Mouse (Mus musculus): ENCODE measurements around the gene Zfp160. TPM values are rescaled to one million over a fixed set of nuclear protein-coding genes. Genes with fewer than 3 reads are reported as not detected.
"Not testable (repeated sequence)": the region's sequence is repeated elsewhere in the genome, so short reads cannot be mapped to it uniquely, and the experiment has no call there.

The Zfp160 gene
- polyA plus RNA-seq, 1 experiment = 1.5 TPM

DNA sequence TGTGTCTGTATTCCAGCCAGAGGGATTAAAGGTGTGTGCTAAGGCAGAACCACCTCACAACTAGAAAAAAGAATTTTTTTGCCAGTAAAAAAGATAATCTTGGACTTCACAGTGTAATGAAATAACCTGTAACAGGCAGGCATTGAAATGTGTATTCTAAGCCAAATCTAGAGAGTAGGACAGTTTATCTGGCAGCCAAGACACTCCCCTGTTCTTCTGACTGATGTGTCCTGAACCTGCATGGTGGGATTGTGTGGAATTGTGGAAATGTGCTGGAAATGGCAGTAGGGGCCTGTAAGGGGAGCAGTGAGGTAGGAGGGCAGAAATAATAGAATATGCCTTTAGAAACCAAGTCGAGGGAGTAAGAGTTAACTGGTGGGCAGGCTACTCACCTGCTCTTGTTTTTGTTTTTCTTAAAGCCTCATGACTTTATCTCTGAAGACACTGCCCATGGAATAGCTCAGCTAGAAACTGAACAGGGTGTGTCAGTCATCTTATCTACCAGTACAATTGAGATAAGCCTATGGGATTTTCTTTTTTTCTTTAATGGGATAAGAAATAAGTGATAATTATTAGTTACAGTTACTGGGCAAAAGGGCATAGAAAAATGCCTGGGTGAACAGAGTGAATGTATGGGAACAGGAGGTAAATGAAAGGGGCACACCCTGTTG lies 9.8 kb downstream of the Zfp160 start:
- peaks cover 18% of the 10 kb centered on the region for H3K36me3 ChIP-seq (ENCODE audit: control insufficient read depth, insufficient read depth, low read length)
- no peak overlapping the region for H3K4me3 ChIP-seq (ENCODE audit: extremely low read depth, insufficient read depth, insufficient read length)
- H3K27me3 ChIP-seq (ENCODE audit: control insufficient read depth, insufficient read depth, low read length) = no peaks in the 10 kb centered on the region
- no peak overlapping the region for H3K27ac ChIP-seq (ENCODE audit: insufficient read depth, low read length)
- no peak for DNase-seq (ENCODE audit: low read depth in 1 of 2, low spot score in 2 of 2)
- no peaks in the 10 kb centered on the region for H3K4me1 ChIP-seq (ENCODE audit: control insufficient read depth, insufficient read depth, insufficient read length)
- TF ChIP-seq POLR2A (IDR thresholded peaks at IDR 0.05; ENCODE audit: low read depth, low read length) = no peak
- no peak for TF ChIP-seq CTCF (IDR thresholded peaks at IDR 0.05; ENCODE audit: extremely low read depth, insufficient read depth, insufficient read length, insufficient replicate concordance)
- WGBS = 88% methylated on average over 1 of the region's 1 CpGs

DNA sequence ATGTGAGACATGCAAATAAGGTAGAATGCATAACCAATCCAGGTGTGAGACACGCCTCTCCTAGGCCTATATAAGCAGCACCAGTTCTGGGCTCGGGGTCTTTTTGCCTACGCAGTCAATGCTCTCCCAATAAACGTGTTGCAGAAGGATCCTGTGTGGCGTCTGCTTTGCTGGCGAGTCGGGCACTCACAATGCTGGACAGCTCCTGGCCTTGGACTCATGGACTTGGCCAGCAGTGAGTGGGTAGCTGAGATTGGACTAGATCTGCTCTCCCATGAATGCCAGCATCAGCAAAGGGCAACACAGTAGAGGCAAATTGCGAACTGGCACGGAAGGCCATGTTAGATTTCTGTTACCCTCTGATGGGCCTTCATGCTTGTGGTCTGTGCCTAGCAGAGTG lies 39.3 kb downstream of the Zfp160 start:
- DNase-seq (ENCODE audit: low read depth in 1 of 2, low spot score in 2 of 2); H3K36me3 ChIP-seq (ENCODE audit: control insufficient read depth, insufficient read depth, low read length); H3K4me1 ChIP-seq (ENCODE audit: control insufficient read depth, insufficient read depth, insufficient read length); H3K27ac ChIP-seq (ENCODE audit: insufficient read depth, low read length); H3K4me3 ChIP-seq (ENCODE audit: extremely low read depth, insufficient read depth, insufficient read length); H3K27me3 ChIP-seq (ENCODE audit: control insufficient read depth, insufficient read depth, low read length): not testable (repeated sequence)
- WGBS = 90% methylated on average over 9 of the region's 9 CpGs

DNA sequence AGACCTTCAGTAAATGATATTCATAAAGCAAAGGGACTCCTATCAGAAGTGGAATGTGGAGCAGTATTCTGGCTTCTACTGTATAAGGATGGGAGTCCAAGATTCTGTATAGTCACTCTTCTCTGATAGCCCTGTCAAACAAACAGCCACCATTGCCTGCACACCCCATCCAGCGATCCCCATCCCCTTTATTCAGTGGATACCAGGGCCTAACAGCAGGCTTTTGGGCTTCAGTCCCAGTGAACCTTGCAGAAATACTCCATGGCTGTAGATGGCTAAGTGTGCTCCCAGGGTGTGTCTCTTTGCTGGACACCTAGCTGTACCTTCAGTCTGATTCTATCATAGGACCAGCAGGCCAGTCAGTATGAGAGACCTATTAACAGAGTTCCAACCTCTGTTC lies 42.2 kb downstream of the Zfp160 start:
- Histone ChIP-seq H3K4me1 (ENCODE audit: control insufficient read depth, insufficient read depth, insufficient read length) (no peaks in the 10 kb centered on the region), H3K27me3 (ENCODE audit: control insufficient read depth, insufficient read depth, low read length) (no peaks in the 10 kb centered on the region), H3K27ac (ENCODE audit: insufficient read depth, low read length) (no peak overlapping the region), H3K36me3 (ENCODE audit: control insufficient read depth, insufficient read depth, low read length) (no peaks in the 10 kb centered on the region), H3K4me3 (ENCODE audit: extremely low read depth, insufficient read depth, insufficient read length) (no peak overlapping the region)
- DNase-seq (ENCODE audit: low read depth in 1 of 2, low spot score in 2 of 2) = no peak
- no peak for TF ChIP-seq POLR2A (IDR thresholded peaks at IDR 0.05; ENCODE audit: low read depth, low read length)
- no peak for TF ChIP-seq CTCF (IDR thresholded peaks at IDR 0.05; ENCODE audit: extremely low read depth, insufficient read depth, insufficient read length, insufficient replicate concordance)
- 82% methylated on average over 1 of the region's 1 CpGs for WGBS

DNA sequence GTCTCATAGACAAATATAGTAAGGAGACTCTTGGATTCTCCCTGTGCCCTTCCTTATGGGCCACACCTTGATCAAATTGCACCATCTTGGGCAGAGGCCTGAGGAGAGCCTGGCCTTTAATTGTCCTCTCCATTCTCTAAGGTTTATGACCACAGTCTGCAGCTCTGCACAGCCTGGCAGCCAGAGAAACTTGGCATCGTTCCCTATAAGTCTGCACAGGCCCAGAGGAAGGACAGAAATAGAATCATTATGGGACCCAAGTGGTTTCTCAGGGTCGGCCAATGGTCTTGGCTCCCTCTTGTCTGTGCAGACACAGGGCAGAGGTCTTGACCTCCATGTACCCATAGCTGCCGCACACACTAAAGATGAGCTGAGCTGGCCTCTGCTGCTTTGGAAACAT lies 42.6 kb downstream of the Zfp160 start:
- not testable (repeated sequence) for H3K27ac ChIP-seq (ENCODE audit: insufficient read depth, low read length); H3K36me3 ChIP-seq (ENCODE audit: control insufficient read depth, insufficient read depth, low read length); DNase-seq (ENCODE audit: low read depth in 1 of 2, low spot score in 2 of 2); H3K27me3 ChIP-seq (ENCODE audit: control insufficient read depth, insufficient read depth, low read length); H3K4me3 ChIP-seq (ENCODE audit: extremely low read depth, insufficient read depth, insufficient read length); H3K4me1 ChIP-seq (ENCODE audit: control insufficient read depth, insufficient read depth, insufficient read length)
- WGBS = no CpG with 5 or more reads among the region's 3 CpGs

DNA sequence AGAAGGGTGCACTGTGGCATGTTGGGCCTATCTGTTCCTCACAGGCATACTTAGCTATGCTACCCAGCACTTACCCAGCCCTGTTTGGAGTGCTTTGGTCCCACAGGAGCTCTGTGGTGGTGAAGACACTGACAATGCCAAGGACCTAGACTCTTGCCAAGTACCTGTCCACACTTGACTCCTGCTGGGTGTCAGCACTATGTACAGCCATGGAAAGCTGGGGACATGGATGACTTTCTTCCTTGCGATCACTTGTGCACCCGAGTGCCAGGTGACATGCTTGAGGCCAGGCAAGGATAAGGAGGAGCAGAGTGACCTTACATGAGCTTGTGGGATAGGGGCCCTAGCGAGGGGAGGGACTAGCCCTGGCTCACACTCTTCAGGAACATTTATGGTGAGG lies 43.2 kb downstream of the Zfp160 start:
- not testable (repeated sequence) for DNase-seq (ENCODE audit: low read depth in 1 of 2, low spot score in 2 of 2); H3K4me1 ChIP-seq (ENCODE audit: control insufficient read depth, insufficient read depth, insufficient read length); H3K27ac ChIP-seq (ENCODE audit: insufficient read depth, low read length); H3K36me3 ChIP-seq (ENCODE audit: control insufficient read depth, insufficient read depth, low read length); H3K4me3 ChIP-seq (ENCODE audit: extremely low read depth, insufficient read depth, insufficient read length); H3K27me3 ChIP-seq (ENCODE audit: control insufficient read depth, insufficient read depth, low read length)
- WGBS = 79% methylated on average over 3 of the region's 3 CpGs

DNA sequence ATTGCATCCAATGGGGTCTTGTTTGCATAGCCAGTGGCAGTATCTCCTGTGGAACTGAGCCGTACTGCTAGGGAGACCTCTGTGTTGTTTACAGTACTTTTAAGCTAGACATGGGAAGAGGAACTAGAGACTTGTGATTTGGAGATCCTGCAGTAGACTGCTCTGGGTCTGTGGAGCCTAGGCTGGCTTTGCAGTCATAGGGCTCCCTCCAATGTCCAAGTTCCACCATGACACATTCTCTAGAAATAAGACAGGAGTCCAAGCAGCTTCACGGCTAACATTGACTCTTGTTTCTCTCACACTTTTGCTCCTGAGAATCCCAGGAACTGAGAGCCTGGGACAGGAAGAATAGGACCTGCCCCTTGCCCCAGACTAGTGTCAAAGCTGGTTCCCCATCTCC lies 44.6 kb downstream of the Zfp160 start:
- no peak overlapping the region for H3K27ac ChIP-seq (ENCODE audit: insufficient read depth, low read length)
- 71% methylated on average over 2 of the region's 2 CpGs for WGBS
- H3K4me1 ChIP-seq (ENCODE audit: control insufficient read depth, insufficient read depth, insufficient read length) = no peaks in the 10 kb centered on the region
- TF ChIP-seq CTCF (IDR thresholded peaks at IDR 0.05; ENCODE audit: extremely low read depth, insufficient read depth, insufficient read length, insufficient replicate concordance) = no peak
- no peak for TF ChIP-seq POLR2A (IDR thresholded peaks at IDR 0.05; ENCODE audit: low read depth, low read length)
- H3K4me3 ChIP-seq (ENCODE audit: extremely low read depth, insufficient read depth, insufficient read length) = no peak overlapping the region
- no peak for DNase-seq (ENCODE audit: low read depth in 1 of 2, low spot score in 2 of 2)
- no peaks in the 10 kb centered on the region for H3K27me3 ChIP-seq (ENCODE audit: control insufficient read depth, insufficient read depth, low read length)
- no peaks in the 10 kb centered on the region for H3K36me3 ChIP-seq (ENCODE audit: control insufficient read depth, insufficient read depth, low read length)

DNA sequence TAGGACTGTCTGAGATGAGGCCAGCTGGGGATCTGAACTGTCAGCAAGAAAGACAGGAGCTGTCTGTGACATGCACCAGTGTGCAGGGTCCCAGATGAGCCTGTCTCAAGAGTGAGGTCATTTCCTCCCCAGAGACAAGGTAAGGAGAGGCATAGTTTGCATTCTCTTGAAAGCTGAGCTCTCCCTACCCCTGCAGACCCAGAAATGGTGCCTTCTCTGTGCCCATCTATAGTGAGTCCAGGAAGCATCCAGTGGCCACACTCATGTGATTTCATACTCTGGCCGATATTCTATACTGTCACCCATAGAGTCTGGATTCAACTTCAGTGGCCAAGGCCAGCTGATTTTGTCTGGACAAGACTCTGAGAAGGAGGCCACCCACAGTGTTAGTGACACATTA lies 46.4 kb downstream of the Zfp160 start:
- H3K4me1 ChIP-seq (ENCODE audit: control insufficient read depth, insufficient read depth, insufficient read length); H3K4me3 ChIP-seq (ENCODE audit: extremely low read depth, insufficient read depth, insufficient read length); H3K27me3 ChIP-seq (ENCODE audit: control insufficient read depth, insufficient read depth, low read length); H3K36me3 ChIP-seq (ENCODE audit: control insufficient read depth, insufficient read depth, low read length); DNase-seq (ENCODE audit: low read depth in 1 of 2, low spot score in 2 of 2); H3K27ac ChIP-seq (ENCODE audit: insufficient read depth, low read length): not testable (repeated sequence)
- 91% methylated on average over 1 of the region's 1 CpGs for WGBS

DNA sequence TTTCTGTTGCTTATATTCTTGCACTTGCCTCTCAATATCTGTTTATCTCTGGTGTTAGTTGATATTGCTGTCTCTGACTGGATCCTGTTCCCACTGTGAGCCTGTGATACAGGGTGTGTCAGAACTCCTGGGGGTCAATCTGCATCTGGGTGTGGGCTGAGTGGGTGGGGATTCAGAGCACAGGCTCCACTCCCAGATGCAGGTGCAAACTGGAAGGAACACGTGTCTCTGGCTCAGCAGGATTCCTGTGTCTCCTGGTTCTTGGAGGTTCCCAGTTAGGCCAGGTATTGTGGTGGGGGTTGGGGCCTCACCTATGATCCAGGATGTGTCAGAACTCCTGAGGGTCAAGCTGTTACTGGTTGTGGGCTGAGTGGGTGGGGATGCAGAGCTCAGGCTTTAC lies 56.8 kb downstream of the Zfp160 start:
- H3K4me1 ChIP-seq (ENCODE audit: control insufficient read depth, insufficient read depth, insufficient read length) = no peaks in the 10 kb centered on the region
- no peak overlapping the region for H3K27ac ChIP-seq (ENCODE audit: insufficient read depth, low read length)
- DNase-seq (ENCODE audit: low read depth in 1 of 2, low spot score in 2 of 2) = no peak
- no peak for TF ChIP-seq POLR2A (IDR thresholded peaks at IDR 0.05; ENCODE audit: low read depth, low read length)
- TF ChIP-seq CTCF (IDR thresholded peaks at IDR 0.05; ENCODE audit: extremely low read depth, insufficient read depth, insufficient read length, insufficient replicate concordance) = no peak
- no peak overlapping the region for H3K4me3 ChIP-seq (ENCODE audit: extremely low read depth, insufficient read depth, insufficient read length)
- 36% methylated on average over 1 of the region's 1 CpGs for WGBS
- no peaks in the 10 kb centered on the region for H3K27me3 ChIP-seq (ENCODE audit: control insufficient read depth, insufficient read depth, low read length)
- H3K36me3 ChIP-seq (ENCODE audit: control insufficient read depth, insufficient read depth, low read length) = no peaks in the 10 kb centered on the region

All from spleen, adult 2 months (tissue).